Mouse (Mus musculus) spleen, postnatal 14 days (tissue): Measurements from ENCODE around the gene Gng8.
A peak's percentile ranks its signal among the peaks of the same experiment; 100 is the strongest.

Experiments used
- DNase-seq, 2 experiments: peaks; one replicate each; pipeline ENCODE4 v3.0.0; 2021 to 2022; ENCODE audit warnings: low spot score in 2 of 2

Gng8 gene

DNA sequence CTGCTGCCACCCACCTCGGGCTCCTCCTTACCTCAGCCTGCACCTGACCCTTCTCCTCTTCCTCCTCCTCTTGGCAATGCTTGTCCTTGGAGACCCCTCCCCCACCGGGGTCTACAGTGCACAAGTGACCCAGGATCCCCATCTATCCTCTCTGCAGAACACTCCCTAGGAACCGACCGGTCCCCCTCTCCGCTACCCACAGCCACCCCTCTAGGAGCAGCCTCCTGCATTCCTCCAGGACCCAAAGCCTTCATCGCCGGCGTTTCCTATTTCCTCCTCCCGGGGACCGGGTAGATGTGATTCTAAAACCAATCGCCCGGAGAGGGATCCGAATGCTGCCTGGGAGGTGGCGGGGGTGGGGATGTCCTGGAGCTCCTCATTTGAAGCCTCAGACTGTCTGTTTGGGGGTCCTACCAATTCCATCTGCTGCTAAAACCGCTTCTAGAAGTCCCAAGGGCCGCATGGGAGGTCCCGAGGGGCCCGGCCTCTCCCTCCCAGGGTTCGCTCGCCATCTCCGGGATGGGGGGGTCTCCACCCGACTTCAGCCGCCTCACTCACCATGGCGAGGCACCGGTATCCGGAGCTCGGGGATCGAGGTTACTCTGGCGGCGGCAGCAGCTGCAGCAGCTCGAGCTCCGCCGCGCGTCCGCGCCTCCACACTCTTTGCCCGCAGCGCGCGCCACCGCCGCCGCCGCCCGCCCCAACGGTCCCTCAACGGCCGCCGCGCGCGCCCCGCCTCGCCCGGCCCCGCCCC, 31.9 kb downstream of the Gng8 start:
- no peak for DNase-seq

DNA sequence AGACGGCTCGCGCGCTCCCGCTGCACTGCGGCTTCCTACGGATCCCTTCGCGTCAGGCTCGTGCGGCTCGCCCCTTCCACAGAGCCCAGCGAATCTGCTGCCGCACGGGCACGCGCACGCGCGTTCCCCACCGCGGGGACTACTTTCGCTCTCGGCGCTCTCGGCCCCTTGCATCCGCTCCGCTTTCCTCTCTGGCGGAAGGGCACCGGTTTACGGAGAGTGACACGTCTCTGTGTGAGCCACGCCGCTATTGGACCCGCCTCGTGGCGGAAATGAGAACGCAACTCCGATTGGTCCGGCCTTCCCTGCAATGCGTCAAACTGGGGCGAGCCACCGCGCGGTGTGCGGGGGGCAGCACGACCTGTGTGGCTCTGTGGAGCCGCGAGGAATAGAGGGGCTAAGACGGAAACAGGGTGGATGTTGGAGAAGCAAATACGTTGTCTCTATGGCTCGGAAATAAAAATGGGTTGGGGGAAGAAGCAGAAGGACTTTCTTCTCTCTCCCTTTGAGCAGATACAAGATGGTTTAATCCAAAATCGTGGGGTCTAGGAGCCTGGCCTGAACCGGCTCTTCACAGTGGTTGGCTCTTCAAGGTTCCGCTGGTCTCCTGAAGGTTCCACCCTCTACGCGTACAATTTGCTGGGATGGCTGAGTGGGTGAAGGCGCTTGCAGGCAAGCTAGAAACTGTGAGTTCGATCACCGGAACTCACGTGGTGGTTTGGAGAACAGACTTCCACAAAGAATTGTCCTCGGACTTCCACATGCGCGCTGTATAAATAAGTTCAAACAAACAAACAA, 32.6 kb downstream of the Gng8 start, which contains the start of gene Calm3:
TSS of gene Calm3 (minus strand) at position 78 of the 798 bp plus-strand sequence.
- DNase-seq: peak; percentile 99

DNA sequence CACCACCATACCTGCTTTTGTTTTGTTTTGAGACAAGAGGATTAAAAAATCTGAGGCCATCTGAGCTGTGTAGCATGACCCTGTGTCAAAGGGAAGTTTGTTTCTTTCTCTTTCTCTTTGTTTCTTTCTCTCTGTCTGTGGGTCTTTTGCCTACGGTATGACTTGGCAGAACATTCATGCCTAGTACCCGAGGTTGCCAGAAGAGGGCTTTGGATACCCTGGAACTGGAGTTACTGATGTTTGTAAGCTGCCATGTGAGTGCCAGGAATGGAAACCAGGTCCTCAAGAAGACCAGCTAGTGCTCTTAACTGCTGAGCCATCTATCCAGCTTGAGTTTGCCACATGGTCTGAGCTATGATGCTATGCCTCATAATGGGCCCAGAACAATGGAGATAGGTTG, 36.8 kb downstream of the Gng8 start:
- DNase-seq: no peak

DNA sequence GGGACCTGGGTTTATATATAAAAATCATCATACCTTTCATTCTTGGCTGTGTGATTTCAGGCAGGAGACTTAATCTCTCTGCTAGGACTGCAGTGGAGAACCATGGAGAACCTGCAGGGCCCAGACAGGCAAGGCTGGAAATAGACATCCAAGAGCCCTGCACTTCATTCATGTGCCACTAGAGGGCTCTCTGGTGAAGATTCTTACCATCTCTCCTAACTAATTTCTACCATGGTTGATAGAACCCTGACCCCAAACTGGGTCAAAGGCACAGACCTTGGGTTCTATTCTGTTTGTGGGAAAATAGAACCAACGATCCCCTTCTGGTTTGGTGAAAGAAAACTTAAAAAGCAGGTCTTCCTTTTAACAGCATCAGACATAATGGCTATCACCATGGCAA, 39.3 kb downstream of the Gng8 start:
- DNase-seq: peak; percentile 39 to 67

DNA sequence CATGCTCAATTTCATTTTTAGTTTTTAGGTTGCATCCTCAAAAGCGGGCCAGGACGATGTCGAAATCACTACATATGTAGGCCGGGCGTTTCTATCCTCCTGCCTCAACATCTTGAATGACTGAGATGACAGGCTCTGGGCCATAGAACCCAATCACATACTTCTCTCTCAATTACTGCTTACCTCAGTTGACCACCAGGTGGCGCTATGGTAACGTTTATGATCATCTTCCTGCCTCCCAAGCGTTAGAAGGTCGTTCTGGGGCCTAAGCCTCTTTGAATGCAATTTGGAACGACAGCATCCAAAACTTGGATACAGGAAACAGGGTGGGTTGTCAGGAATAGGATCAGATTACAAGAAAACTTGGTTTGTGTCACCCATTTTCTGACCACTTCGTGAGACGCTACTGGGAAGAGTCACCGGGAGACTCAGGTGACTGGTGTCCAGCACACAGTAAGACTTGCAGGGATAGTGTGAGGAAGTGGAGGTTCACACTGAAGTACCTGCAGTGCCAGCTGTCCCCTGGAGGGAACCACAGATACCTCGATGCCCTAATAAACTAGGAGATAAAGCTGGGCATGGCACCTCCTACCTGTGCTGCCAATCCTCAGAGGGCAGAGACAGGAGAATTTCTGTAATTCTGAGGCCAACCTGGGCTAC, 40.5 kb downstream of the Gng8 start:
- DNase-seq: peak; percentile 52 to 76

DNA sequence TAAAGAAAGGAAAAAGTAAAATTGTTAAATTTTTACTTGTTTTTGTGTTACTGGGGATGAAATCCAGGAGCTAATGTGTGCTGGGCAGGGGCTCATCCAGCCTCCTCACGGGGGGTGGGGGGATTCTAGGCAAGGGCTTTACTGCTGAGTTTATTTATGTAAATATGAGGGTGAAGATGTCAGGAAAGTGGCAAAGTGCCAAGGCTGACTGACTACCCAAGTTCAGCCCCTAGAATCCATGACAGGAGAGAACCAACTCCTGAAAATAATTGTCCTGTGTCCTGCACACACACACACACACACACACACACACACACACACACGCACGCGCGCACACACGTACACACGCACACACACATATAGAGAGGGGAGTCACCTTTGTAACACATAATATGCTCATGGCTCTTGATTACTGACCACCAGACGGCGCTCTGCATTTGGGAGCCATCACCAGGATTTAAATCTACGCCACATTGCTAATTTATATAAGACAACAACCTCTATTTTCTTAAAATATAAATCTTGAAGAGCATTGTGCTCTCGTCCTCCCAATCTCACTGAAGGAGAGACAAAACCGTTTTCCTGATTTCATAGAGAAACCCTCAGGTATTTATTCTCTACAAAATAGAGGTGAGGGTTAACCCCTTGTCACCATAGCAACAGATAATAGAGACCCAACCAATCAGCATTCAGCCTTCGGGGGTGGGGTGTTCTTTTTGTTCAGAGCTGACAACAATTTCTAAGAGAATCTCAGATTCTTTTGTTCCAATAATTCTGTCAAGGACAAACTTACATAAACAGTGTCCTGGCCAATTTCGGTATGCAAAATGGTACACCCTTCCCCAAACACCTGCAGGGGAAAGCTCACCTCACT, 41.4 kb downstream of the Gng8 start:
- DNase-seq: no peak

DNA sequence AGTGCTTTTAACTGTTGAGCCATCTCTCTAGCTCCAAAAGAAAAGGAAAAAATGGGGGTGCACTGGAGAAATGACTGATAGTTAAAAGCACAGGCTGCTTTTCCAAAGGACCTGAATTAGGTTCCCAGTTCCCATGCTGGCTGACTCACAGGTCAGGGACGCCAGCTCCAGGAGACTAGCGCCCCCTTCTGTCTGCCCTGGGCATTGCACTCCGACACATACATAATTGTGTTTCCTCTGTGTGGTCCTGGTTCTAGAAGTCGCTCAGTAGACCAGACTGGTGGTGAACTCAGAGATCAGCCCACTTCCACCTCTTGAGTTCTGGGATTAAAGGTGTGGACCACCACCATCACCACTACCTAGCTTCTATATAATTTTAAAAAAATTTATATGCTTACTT, 45.7 kb downstream of the Gng8 start:
- no peak for DNase-seq

DNA sequence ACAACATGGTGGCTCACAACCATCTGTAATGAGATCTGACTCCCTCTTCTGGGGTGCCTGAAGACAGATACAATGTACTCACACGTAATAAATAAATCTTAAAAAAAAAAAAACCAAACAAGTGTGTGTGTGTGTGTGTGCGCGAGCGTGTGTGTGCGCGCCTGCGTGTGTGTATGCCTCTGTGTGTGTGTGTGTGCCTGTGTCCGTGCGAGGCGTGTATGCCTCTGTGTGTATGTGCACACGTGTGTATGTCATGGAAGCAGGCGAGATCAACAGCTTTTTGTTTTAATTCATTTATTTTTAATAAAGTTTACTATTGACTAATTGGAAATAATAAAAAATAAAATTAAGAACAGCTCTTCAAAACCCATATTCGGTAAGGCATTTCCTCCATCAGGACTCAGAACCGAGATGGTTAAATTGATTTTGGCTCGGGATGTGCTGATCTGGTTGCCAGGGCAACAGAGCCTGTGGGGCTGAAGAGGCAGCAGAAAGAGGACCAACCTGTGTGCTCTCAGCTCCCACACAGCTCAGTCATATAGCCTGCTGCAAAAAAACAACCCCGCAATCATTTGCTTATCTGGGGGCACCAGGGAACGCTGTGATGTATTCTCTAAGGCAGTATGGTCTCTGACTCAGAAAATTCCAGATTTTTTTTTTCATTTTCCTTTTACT, 46.7 kb downstream of the Gng8 start:
- DNase-seq: no peak

DNA sequence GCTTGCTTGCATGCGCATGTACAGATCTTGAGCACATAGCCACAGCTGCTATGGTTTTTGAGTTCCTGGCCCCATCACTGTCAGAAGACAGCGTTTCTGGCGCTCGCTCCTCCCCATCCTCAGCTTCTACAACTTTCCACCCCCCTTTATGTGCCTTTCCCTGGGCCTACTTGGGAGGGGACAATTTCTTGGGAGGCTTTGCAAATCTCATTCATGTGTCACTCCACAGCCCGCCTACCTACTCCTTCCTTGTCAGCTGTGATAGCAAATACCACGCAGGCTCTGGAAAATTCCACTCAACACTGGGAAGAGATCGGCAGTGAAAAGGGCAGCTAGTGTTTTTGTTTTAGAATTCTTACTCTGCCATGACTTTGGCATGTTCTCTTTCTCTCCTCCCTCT, 48.7 kb downstream of the Gng8 start:
- no peak for DNase-seq

DNA sequence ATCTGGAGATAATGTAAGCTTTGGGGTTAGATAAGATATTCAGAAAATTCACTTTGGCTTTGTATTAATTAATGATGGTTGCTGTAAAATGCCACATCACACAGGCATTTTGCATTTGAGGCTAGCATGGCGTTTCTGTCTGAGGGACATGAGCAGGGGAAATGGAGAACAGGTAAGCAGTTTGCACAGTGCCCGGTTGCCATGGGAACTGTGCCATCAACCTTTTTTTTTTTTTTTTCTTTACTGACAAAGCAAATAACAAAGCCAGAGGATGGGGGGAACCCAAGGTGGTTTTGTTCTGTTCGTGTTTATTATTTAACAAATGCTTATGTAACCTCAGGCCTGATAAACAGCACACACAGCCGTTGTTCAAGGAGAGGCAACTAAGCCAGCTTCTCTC, 51.3 kb downstream of the Gng8 start:
- DNase-seq: no peak

DNA sequence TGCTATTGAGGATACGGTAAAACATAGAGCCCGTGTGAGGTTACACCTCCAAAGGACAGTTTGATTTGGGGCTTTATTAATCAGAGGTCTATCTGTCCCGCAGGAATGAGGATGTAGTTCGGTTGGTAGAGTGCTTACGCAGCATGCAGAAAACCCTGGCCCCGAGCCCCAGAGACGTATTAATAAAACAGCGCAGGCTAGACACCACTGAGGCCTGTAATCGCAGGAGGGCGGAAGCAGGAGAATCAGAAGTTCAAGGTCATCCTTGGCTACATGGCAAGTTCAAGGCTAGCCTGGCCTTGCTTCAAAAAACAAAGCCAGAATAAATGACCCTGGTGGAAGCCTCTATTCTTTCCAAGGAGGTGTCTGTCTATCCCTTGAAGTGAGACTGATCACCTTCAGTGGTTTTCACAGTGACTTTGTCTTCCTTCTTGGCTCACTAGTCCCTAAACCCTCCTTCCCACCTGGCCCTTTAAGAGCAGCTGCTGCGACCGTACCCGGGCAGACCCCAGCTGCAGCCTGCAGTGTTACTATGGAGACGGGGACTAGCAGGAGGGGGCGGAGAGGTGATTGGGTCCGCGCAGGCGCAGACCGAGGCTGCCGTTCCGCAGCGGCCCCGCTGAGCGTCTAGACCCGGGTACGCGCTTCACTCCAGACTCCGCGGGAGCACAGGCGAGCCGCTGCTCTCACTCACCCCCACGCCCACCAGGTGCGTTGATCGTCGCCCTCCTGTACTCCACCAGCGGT, 52.6 kb downstream of the Gng8 start, which contains the start of gene Pnmal2:
TSS of gene Pnmal2 (plus strand) at position 622 of the 747 bp plus-strand sequence.
- DNase-seq: peak; percentile 39 to 48

DNA sequence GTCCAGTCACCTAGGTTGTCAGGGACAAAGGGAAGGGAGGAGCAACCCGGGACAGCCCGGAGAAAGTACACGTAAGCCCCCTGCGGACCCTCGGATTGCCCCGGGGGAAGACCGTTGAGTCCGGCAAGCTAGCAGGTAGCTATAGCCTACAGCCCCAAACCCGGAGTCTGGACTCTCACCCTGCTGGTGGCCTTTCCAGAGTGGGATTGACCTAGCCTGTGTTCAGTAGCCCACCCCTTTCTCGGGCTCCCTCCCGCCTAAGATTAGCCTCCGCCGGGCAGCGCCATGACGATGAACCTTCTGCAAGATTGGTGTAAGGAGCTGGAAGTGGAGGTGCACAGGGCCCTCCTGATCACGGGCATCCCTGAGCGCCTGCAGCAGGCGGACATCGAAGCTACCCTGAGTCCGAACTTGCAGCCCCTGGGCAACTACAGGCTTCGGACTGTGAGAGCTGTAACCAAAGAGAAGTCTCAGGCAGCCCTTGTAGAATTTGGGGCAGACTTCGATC, 53.3 kb downstream of the Gng8 start:
- DNase-seq: no peak
